ENCODE assay signal across 15 mouse cellular contexts in genomic region chr8:61628938-61629630, GRCm38 (mm10).
DNase-seq lines count a peak whose midpoint lies in the region; ATAC-seq and TF ChIP-seq lines count a peak whose summit lies in the region.
"Had no signal": no experiment of that assay in that cellular context is flagged by ENCODE, and none has a peak within 500 bp of the region (broad histone marks: within the 10 kb centered on the region; RNA-seq: fewer than 3 reads in every experiment).

No protein-coding gene starts in this region.

- no peak for ATAC-seq in forebrain, postnatal 0 days
- peak; percentile 67 for ATAC-seq in neural tube, embryonic 12.5 days (ENCODE audit: low FRiP score, low read depth)
- ATAC-seq in hindbrain, postnatal 0 days: 0 out of 2 replicates have a peak, but pooled peaks have one; percentile 35
- peak; percentile 76 for ATAC-seq in neural tube, embryonic 15.5 days (ENCODE audit: low FRiP score)

- 77% methylated on average over 3 of the region's 3 CpGs for WGBS in forebrain, embryonic 10.5 days
- 69% methylated on average over 3 of the region's 3 CpGs for WGBS in forebrain, postnatal 0 days
- 86% methylated on average over 3 of the region's 3 CpGs for WGBS in neural tube, embryonic 12.5 days
- 79% methylated on average over 3 of the region's 3 CpGs for WGBS in hindbrain, postnatal 0 days
- 81% methylated on average over 3 of the region's 3 CpGs for WGBS in neural tube, embryonic 15.5 days

- peaks cover 18% of the 10 kb centered on the region for H3K4me1 ChIP-seq in forebrain, embryonic 10.5 days
- no peaks in the 10 kb centered on the region for H3K4me1 ChIP-seq in forebrain, postnatal 0 days (ENCODE audit: insufficient read depth)
- peaks cover 7% of the 10 kb centered on the region; the same call in 1 of the 2 replicates for H3K4me1 ChIP-seq in neural tube, embryonic 12.5 days
- H3K4me1 ChIP-seq in hindbrain, postnatal 0 days (ENCODE audit: insufficient read depth, low read length): no peaks in the 10 kb centered on the region
- H3K4me1 ChIP-seq in neural tube, embryonic 15.5 days: peaks cover 6% of the 10 kb centered on the region; the same call in 1 of the 2 replicates
- H3K4me1 ChIP-seq: liver, embryonic 13.5 days had no signal

- no peak overlapping the region for H3K4me3 ChIP-seq in forebrain, embryonic 10.5 days
- H3K4me3 ChIP-seq in forebrain, postnatal 0 days (ENCODE audit: low read depth, low read length): no peak overlapping the region
- no peak overlapping the region for H3K4me3 ChIP-seq in neural tube, embryonic 12.5 days
- no peak overlapping the region for H3K4me3 ChIP-seq in hindbrain, postnatal 0 days (ENCODE audit: low read length)
- no peak overlapping the region for H3K4me3 ChIP-seq in neural tube, embryonic 15.5 days (replicated peaks)
- H3K4me3 ChIP-seq: liver, embryonic 13.5 days; midbrain, embryonic 12.5 days had no signal

- peak overlapping the region; percentile 40; the same call in 1 of the 2 replicates for H3K27ac ChIP-seq in forebrain, embryonic 10.5 days
- no peak overlapping the region for H3K27ac ChIP-seq in forebrain, postnatal 0 days (ENCODE audit: low read depth, low read length)
- no peak overlapping the region for H3K27ac ChIP-seq in neural tube, embryonic 12.5 days
- no peak overlapping the region for H3K27ac ChIP-seq in hindbrain, postnatal 0 days
- H3K27ac ChIP-seq in neural tube, embryonic 15.5 days (replicated peaks): no peak overlapping the region
- H3K27ac ChIP-seq: liver, embryonic 13.5 days; midbrain, embryonic 12.5 days had no signal

- H3K9me3 ChIP-seq in forebrain, embryonic 10.5 days: no peaks in the 10 kb centered on the region
- no peaks in the 10 kb centered on the region for H3K9me3 ChIP-seq in forebrain, postnatal 0 days (ENCODE audit: low read length)
- no peaks in the 10 kb centered on the region for H3K9me3 ChIP-seq in neural tube, embryonic 12.5 days
- H3K9me3 ChIP-seq in hindbrain, postnatal 0 days (ENCODE audit: low read length): no peaks in the 10 kb centered on the region
- H3K9me3 ChIP-seq in neural tube, embryonic 15.5 days (replicated peaks): no peaks in the 10 kb centered on the region
- H3K9me3 ChIP-seq: liver, embryonic 13.5 days; midbrain, embryonic 12.5 days had no signal

- no peak overlapping the region for H3K9ac ChIP-seq in forebrain, postnatal 0 days
- H3K9ac ChIP-seq in neural tube, embryonic 12.5 days: no peak overlapping the region
- H3K9ac ChIP-seq in hindbrain, postnatal 0 days (replicated peaks; ENCODE audit: low read length): no peak overlapping the region
- no peak overlapping the region for H3K9ac ChIP-seq in neural tube, embryonic 15.5 days (replicated peaks)
- H3K9ac ChIP-seq: liver, embryonic 13.5 days; midbrain, embryonic 12.5 days had no signal

- H3K27me3 ChIP-seq in forebrain, embryonic 10.5 days (ENCODE audit: poor library complexity, severe bottlenecking): no peaks in the 10 kb centered on the region
- H3K27me3 ChIP-seq in forebrain, postnatal 0 days (ENCODE audit: insufficient read depth, low read length): no peaks in the 10 kb centered on the region
- no peaks in the 10 kb centered on the region for H3K27me3 ChIP-seq in neural tube, embryonic 12.5 days (replicated peaks)
- no peaks in the 10 kb centered on the region for H3K27me3 ChIP-seq in hindbrain, postnatal 0 days (ENCODE audit: insufficient read depth, low read length)
- no peaks in the 10 kb centered on the region for H3K27me3 ChIP-seq in neural tube, embryonic 15.5 days (replicated peaks)
- H3K27me3 ChIP-seq: liver, embryonic 13.5 days; midbrain, embryonic 12.5 days had no signal

- DNase-seq in forebrain, embryonic 10.5 days (ENCODE audit: extremely low spot score, low spot score): peak; percentile 26
- DNase-seq in forebrain, postnatal 0 days: no peak
- DNase-seq in neural tube, embryonic 10.5 days (ENCODE audit: extremely low spot score, low spot score): no peak
- peak; percentile 32 for DNase-seq in hindbrain, postnatal 0 days (ENCODE audit: low spot score)
- DNase-seq in left cerebral cortex, adult 11 months (ENCODE audit: low spot score): no peak
- no peak for DNase-seq in right cerebral cortex, postnatal 14 days
- DNase-seq: adrenal gland, postnatal 25 days; cerebellum, adult 18-20 months; heart, postnatal 36 days; kidney, adult 18-20 months; kidney, postnatal 36 days; liver, embryonic 13.5 days had no signal

- H3K36me3 ChIP-seq in forebrain, embryonic 10.5 days (replicated peaks): no peaks in the 10 kb centered on the region
- H3K36me3 ChIP-seq in forebrain, postnatal 0 days (ENCODE audit: insufficient read depth): no peaks in the 10 kb centered on the region
- no peaks in the 10 kb centered on the region for H3K36me3 ChIP-seq in neural tube, embryonic 12.5 days
- H3K36me3 ChIP-seq in hindbrain, postnatal 0 days (ENCODE audit: insufficient read depth, low read length): no peaks in the 10 kb centered on the region
- no peaks in the 10 kb centered on the region for H3K36me3 ChIP-seq in neural tube, embryonic 15.5 days
- H3K36me3 ChIP-seq: liver, embryonic 13.5 days; midbrain, embryonic 12.5 days had no signal

- TF ChIP-seq CTCF in forebrain, postnatal 0 days (IDR thresholded peaks at IDR 0.05; ENCODE audit: low read depth): no peak
- no peak for TF ChIP-seq CTCF in hindbrain, postnatal 0 days (IDR thresholded peaks at IDR 0.05; ENCODE audit: low read depth)

- no peak overlapping the region for H3K4me2 ChIP-seq in forebrain, postnatal 0 days (ENCODE audit: low read depth)
- no peak overlapping the region for H3K4me2 ChIP-seq in neural tube, embryonic 12.5 days (replicated peaks)
- no peak overlapping the region for H3K4me2 ChIP-seq in hindbrain, postnatal 0 days (ENCODE audit: low read depth, low read length)
- H3K4me2 ChIP-seq in neural tube, embryonic 15.5 days: no peak overlapping the region
- H3K4me2 ChIP-seq: liver, embryonic 13.5 days; midbrain, embryonic 12.5 days had no signal

Comparison
In these comparisons a context has a peak if more than half of its experiments do, and no peak if none do; other contexts are left out.
1. DNase-seq: peak in forebrain, embryonic 10.5 days (single experiment) and hindbrain, postnatal 0 days (single experiment); none in forebrain, postnatal 0 days (single experiment), neural tube, embryonic 10.5 days (single experiment), left cerebral cortex, adult 11 months (single experiment) and right cerebral cortex, postnatal 14 days (single experiment).